Mouse (Mus musculus) gastrocnemius, adult 2 months (tissue): ENCODE measurements around the gene Rab34. TPM values are rescaled to one million over a fixed set of nuclear protein-coding genes. Genes with fewer than 3 reads are reported as not detected.
A peak's percentile ranks its signal among the peaks of the same experiment; 100 is the strongest.

Experiments
- DNase-seq: peaks from one replicate; pipeline ENCODE4 v3.0.0; 2022
- H3K27ac ChIP-seq: fragments of 200-600 bp; 2 replicates; pipeline ENCODE4 v1.8.1; 2022; ENCODE audit warnings: mild to moderate bottlenecking
- H3K4me3 ChIP-seq: fragments of 200-600 bp; 2 replicates; pipeline ENCODE4 v1.8.1; 2022; ENCODE audit warnings: mild to moderate bottlenecking, moderate library complexity
- CTCF ChIP-seq: fragments of 200-600 bp; IDR thresholded peaks from 2 replicates; pipeline ENCODE4 v1.8.1; 2022; ENCODE audit warnings: antibody characterized with exemption, mild to moderate bottlenecking, moderate library complexity
- intact Hi-C: fragments of 180-260 bp; cut with DNase I; formaldehyde crosslinking; loops from one replicate; pipeline ENCODE4 v1.15.1; 2025
- total RNA-seq, 2 experiments: library from RNA; stranded (reverse); gene quantifications; 2 replicates each; pipeline ENCODE4 v1.2.3; 2021

Gene Rab34
- total RNA-seq, 2 experiments from 2014 or later, result 3.3 to 4.6 TPM

- intact Hi-C loops, result no loop called here
- H3K27ac ChIP-seq, result peak overlapping the region; percentile 85; the same call in 1 of the 2 replicates
- H3K4me3 ChIP-seq, result peak overlapping the region; percentile 85; the same call in 1 of the 2 replicates
- no peak for TF ChIP-seq CTCF
- DNase-seq, result no peak
Observed at GRCm38 (mm10) chr11:78190041-78190440, 1.8 kb downstream of the Rab34 start.

GRCm38 (mm10) chr11:78193113-78193512 lies 4.9 kb downstream of the Rab34 start, which contains the start of gene Proca1:
TSS of gene Proca1 (plus strand) at chr11:78193392.
- TF ChIP-seq CTCF, result no peak
- intact Hi-C loops, result no loop called here
- H3K4me3 ChIP-seq, result peak within 1 kb of the TSS; percentile 75; the same call in 1 of the 2 replicates
- H3K27ac ChIP-seq, result peak within 1 kb of the TSS; percentile 71
- no peak for DNase-seq

DNA sequence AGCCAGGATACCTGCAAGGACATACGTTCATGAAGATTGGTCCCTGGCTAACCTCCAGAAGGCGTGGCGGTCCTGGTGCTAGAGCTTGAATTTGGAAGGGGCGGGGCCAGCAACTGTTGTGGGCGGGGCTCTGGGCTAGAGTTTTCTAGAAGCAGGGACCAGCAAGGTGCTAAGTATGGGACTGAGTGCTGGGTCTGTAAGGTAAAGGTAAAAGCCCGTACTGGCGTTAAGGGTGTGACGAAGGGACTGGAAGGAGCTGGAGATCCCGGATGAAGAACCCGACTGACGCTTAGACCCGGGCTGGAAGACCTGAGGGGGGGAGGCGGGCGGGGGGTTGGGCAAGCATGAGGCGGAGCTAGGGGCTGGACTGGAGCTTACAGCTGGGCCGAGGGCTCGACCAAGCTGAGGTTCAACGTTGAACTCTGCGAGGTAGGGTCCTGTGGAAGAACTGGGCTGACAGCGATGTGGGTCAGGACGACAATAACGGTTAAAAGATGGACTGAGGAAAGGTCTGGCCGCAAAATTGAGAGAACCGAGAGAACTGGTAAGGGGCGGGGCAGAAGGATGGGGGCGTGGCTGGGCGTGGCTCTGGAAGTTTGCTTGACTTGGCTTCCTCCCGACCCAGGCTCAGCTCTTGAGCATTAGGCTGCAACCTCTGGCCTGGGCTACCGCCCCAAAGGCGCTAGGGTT lies 6.3 kb downstream of the Rab34 start:
- DNase-seq, result peak; percentile 84
- Histone ChIP-seq H3K4me3 (peak overlapping the region; percentile 75), H3K27ac (peak overlapping the region; percentile 71)
- intact Hi-C loops, result no loop called here
- TF ChIP-seq CTCF, result no peak

DNA sequence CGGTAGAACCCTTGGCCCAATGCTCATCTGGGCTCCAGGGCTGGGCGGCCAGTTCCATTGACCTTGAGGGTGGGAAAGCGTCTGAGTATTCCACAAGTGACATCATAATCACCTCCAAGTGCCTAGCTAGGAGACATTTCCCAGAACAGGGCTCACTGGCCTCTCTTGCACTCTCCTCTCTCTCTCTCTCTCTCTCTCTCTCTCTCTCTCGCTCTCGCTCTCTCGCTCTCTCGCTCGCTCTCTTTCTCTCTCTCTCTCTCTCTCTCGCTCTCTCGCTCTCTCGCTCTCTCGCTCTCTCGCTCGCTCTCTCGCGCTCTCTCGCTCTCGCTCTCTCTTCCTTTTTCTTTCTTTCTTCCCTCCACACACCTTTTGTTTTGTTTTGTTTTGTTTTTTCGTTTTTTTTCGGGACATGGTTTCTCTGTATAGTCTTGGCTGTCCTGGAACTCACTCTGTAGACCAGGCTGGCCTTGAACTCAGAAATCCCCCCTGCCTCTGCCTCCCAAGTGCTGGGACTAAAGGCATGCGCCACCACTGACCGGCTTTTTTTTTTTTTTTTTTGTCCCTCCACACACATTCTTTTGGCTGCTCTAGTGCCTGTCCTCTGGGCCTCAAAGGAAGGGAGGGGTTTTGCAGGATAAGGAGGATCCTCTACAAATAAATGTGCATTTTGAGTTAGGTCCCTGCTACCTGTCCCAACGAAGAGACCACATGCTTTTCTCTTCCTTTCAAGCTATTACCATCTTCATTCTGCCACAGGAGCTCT lies 7.1 kb downstream of the Rab34 start:
- no peak for DNase-seq
- Histone ChIP-seq H3K27ac (peak overlapping the region; percentile 71), H3K4me3 (peak overlapping the region; percentile 75)
- no peak for TF ChIP-seq CTCF
- intact Hi-C loops, result no loop called here

DNA sequence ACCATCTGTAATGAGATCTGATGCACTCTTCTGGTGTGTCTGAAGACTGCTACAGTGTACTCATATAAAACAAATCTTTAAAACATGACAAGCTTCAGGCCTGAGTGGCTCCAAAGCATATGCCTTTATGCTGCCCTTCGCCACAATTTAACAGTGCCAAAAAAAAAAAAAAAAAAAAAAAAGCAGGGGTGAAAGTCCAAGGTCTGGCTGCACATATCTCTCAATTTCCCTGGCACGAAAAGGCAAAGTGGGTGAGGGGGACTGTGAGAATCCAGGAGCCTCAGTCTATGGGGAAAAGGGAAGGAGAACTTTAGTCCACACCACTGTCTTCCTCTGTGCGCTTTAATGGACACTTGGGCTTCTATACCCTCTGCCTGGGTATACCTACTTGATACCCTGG lies 14.1 kb downstream of the Rab34 start:
- Histone ChIP-seq H3K4me3 (no peak overlapping the region), H3K27ac (no peak overlapping the region)
- no peak for DNase-seq
- TF ChIP-seq CTCF, result no peak
- intact Hi-C loops, result no loop called here

- Histone ChIP-seq H3K4me3 (no peak overlapping the region), H3K27ac (no peak overlapping the region)
- TF ChIP-seq CTCF, result no peak
- DNase-seq, result no peak
- intact Hi-C loops, result no loop called here
Observed at GRCm38 (mm10) chr11:78204287-78204686, 16.1 kb downstream of the Rab34 start.

GRCm38 (mm10) chr11:78205361-78206206 lies 17.4 kb downstream of the Rab34 start:
- no peak for TF ChIP-seq CTCF
- DNase-seq, result no peak
- intact Hi-C loops, result no loop called here
- Histone ChIP-seq H3K27ac (no peak overlapping the region), H3K4me3 (no peak overlapping the region)

GRCm38 (mm10) chr11:78207190-78207589 lies 19.0 kb downstream of the Rab34 start:
- no peak overlapping the region for H3K27ac ChIP-seq
- no peak for DNase-seq
- H3K4me3 ChIP-seq, result no peak overlapping the region
- TF ChIP-seq CTCF, result no peak
- intact Hi-C loops, result no loop called here

GRCm38 (mm10) chr11:78209886-78210285 lies 21.7 kb downstream of the Rab34 start:
- H3K4me3 ChIP-seq, result no peak overlapping the region
- intact Hi-C loops, result no loop called here
- no peak for TF ChIP-seq CTCF
- DNase-seq, result no peak
- no peak overlapping the region for H3K27ac ChIP-seq

- Histone ChIP-seq H3K4me3 (no peak overlapping the region), H3K27ac (no peak overlapping the region)
- intact Hi-C loops, result no loop called here
- no peak for DNase-seq
- TF ChIP-seq CTCF, result no peak
Observed at GRCm38 (mm10) chr11:78210615-78211014, 22.4 kb downstream of the Rab34 start.

DNA sequence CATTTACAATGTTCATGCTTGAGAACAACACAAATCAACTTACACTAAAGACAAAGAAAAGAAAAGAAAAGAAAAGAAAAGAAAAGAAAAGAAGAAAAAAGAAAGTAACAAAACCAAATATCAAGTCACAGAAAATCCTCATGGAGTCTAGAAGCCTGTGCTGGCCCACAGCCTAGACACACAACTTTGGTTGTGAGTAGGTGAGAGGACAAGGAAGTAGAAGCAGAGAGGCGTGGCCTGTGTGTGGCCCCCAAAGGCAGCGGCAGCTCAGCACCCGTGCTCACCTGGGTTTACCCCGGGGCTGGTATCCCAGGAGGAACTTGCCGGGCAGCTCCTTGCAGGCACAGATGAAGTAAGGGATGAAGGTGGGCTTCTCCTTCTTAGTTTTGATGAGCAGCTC lies 23.3 kb downstream of the Rab34 start:
- H3K4me3 ChIP-seq, result no peak overlapping the region
- no peak for TF ChIP-seq CTCF
- intact Hi-C loops, result no loop called here
- no peak overlapping the region for H3K27ac ChIP-seq
- no peak for DNase-seq

DNA sequence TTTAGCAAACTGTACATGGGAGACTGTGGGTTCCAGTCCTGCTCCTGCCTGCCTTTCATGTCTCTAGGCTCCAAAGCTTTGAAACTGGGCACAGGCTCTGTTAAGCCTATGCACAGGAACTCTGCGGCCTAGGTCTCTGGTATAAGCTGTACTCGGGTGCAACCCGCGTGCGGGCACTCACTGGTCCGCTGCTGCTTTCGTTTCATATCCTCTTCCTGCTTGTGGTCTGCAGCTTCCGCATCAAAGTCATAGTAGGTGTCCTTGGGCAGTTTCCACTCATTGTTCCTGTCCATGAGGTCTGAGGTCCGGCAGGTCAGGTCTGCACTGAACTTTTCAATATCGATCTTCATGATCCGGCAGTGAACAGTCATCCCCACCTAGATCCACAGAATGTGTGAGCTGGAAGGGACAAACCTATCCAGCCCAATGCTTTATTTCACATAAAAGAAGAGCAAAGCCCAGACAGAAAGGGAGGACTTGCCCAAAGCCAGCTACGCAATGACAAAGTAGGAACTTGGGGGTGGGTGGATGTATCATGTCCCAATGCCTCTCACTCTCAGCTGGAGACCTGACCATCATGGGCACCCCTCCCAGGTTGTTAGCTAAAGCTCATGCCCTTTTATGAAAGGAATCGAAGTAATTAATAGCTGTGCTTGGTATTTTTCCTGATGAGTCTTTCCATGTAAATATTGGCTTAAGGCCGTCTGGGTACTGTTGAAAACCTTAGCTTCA lies 25.0 kb downstream of the Rab34 start:
- no peak for TF ChIP-seq CTCF
- intact Hi-C loops, result no loop called here
- no peak for DNase-seq

More for the DNA sequence above, 25.0 kb downstream of the Rab34 start:
- no peak overlapping the region for H3K27ac ChIP-seq
- no peak overlapping the region for H3K4me3 ChIP-seq
